Mouse (Mus musculus): ENCODE measurements around the gene Prkab2. TPM values are rescaled to one million over a fixed set of nuclear protein-coding genes. Genes with fewer than 3 reads are reported as not detected.

Prkab2 gene
- polyA plus RNA-seq, 1 experiment from 2014 or later = 13.3 TPM

DNA sequence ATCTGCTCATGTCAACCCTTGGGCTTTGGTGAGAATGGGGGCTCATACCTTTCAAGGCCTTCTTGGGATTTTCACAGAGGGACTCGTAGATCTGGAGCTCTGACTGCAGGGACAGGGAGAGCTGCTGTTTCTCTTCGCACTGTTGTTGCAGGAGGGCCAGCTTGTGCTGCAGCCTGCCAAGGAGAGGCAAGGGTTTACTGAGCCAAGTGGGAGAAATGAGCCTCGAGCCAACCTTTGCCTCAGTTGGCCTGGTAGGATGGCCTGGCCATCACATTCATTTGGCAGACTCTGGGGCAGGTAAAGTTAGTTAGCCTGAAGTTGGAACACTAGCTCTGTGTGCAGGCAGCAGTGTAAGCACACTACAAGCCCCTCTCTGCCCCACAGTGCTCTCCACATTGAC, 41.1 kb downstream of the Prkab2 start:
- Histone ChIP-seq H3K27me3 (replicated peaks; ENCODE audit: control insufficient read depth, insufficient read depth, low read length) (no peaks in the 10 kb centered on the region), H3K4me1 (replicated peaks; ENCODE audit: control insufficient read depth, insufficient read depth, low read length) (no peaks in the 10 kb centered on the region), H3K4me2 (ENCODE audit: low read length) (no peak overlapping the region), H3K9me3 (ENCODE audit: control insufficient read depth, low read length) (no peaks in the 10 kb centered on the region), H3K4me3 (replicated peaks; ENCODE audit: low read length) (no peak overlapping the region), H3K27ac (ENCODE audit: low read length) (no peak overlapping the region), H3K36me3 (ENCODE audit: control insufficient read depth, insufficient read depth) (peaks cover 2% of the 10 kb centered on the region; the same call in 1 of the 2 replicates), H3K9ac (replicated peaks; ENCODE audit: low read depth, low read length) (no peak overlapping the region)
- WGBS = 59% methylated on average over 3 of the region's 3 CpGs
- no peak for ATAC-seq

DNA sequence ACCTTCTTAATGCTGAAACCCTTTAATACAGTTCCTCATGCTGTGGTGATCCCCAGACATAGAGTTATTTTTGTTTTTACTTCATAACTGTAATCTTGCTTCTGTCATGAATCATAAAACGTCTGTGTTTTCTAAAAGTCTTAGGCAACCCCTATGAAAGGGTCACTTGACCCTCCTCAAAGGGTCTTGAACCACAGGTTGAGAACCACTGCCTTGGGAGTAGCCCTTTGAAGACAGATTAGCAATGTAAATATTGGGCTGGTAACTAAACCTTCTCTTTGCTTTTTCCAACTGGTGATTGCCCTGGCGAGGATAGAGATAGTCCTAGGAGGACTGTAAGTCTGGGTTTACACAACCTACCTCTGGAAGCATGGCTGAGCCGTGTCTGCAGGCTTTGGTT, 43.2 kb downstream of the Prkab2 start:
- Histone ChIP-seq H3K4me3 (replicated peaks; ENCODE audit: low read length) (no peak overlapping the region), H3K4me2 (ENCODE audit: low read length) (no peak overlapping the region), H3K27ac (ENCODE audit: low read length) (no peak overlapping the region), H3K4me1 (replicated peaks; ENCODE audit: control insufficient read depth, insufficient read depth, low read length) (no peaks in the 10 kb centered on the region), H3K36me3 (ENCODE audit: control insufficient read depth, insufficient read depth) (peaks cover 2% of the 10 kb centered on the region; the same call in 1 of the 2 replicates), H3K27me3 (replicated peaks; ENCODE audit: control insufficient read depth, insufficient read depth, low read length) (no peaks in the 10 kb centered on the region), H3K9ac (replicated peaks; ENCODE audit: low read depth, low read length) (no peak overlapping the region), H3K9me3 (ENCODE audit: control insufficient read depth, low read length) (no peaks in the 10 kb centered on the region)
- 75% methylated on average over 3 of the region's 3 CpGs for WGBS
- ATAC-seq = no peak

DNA sequence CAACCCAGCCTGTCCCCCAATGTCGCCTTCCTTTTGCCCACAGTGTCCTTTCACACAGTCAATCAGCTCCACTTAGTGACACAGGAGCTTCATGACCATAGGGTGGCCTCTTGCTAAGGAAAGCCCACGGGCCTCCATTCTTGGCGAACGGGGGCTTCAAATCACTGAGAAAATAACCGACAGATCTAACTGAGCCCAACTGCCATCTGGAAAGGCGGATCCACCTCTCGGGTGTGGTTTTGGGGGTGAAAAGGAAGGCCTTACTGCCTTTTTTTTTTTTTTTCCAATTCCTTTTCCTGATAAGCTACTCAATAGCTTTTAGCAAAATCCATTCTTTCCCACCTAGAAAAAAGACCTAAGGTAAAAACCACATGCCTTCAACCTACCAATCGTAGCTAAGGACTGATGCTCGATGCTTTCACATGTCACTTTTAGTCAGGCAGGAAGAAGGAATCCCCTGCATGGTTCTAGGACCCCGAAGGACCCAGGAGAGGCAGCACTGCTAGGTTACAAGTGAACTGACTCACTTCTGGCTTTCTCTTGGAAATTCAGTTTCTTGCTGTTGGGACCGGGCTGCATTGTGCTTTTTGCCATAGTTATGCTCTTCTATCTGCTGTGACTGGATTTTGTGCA, 44.6 kb downstream of the Prkab2 start:
- 90% methylated on average over 11 of the region's 11 CpGs for WGBS
- Histone ChIP-seq H3K27me3 (replicated peaks; ENCODE audit: control insufficient read depth, insufficient read depth, low read length) (no peaks in the 10 kb centered on the region), H3K9ac (replicated peaks; ENCODE audit: low read depth, low read length) (no peak overlapping the region), H3K4me3 (replicated peaks; ENCODE audit: low read length) (no peak overlapping the region), H3K27ac (ENCODE audit: low read length) (no peak overlapping the region), H3K4me2 (ENCODE audit: low read length) (no peak overlapping the region), H3K36me3 (ENCODE audit: control insufficient read depth, insufficient read depth) (no peaks in the 10 kb centered on the region), H3K4me1 (replicated peaks; ENCODE audit: control insufficient read depth, insufficient read depth, low read length) (no peaks in the 10 kb centered on the region), H3K9me3 (ENCODE audit: control insufficient read depth, low read length) (no peaks in the 10 kb centered on the region)
- no peak for ATAC-seq

DNA sequence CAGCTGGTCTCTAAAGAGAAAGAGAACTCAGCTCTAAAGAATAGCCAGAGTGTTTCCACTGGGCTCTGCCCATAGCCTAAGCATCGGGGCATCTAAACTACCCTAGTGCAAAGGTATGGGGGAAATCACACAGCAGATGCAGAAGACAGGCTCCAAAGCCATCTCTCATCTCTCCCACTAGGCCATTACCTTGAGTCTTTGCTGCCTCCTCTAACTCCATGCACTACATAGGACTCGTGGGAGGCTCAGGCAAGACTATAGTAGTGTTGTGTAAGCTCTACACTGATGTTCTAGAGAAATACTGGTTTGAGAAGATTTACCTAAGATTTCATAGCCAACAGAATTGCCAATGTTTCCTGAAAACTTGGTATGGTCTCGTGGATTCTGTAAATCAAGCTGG, 47.5 kb downstream of the Prkab2 start:
- Histone ChIP-seq H3K27me3 (replicated peaks; ENCODE audit: control insufficient read depth, insufficient read depth, low read length) (no peaks in the 10 kb centered on the region), H3K9ac (replicated peaks; ENCODE audit: low read depth, low read length) (no peak overlapping the region), H3K36me3 (ENCODE audit: control insufficient read depth, insufficient read depth) (no peaks in the 10 kb centered on the region), H3K4me2 (ENCODE audit: low read length) (no peak overlapping the region), H3K9me3 (ENCODE audit: control insufficient read depth, low read length) (no peaks in the 10 kb centered on the region), H3K4me1 (replicated peaks; ENCODE audit: control insufficient read depth, insufficient read depth, low read length) (no peaks in the 10 kb centered on the region), H3K4me3 (replicated peaks; ENCODE audit: low read length) (no peak overlapping the region), H3K27ac (ENCODE audit: low read length) (no peak overlapping the region)
- WGBS = 78% methylated on average over 3 of the region's 3 CpGs
- no peak for ATAC-seq

DNA sequence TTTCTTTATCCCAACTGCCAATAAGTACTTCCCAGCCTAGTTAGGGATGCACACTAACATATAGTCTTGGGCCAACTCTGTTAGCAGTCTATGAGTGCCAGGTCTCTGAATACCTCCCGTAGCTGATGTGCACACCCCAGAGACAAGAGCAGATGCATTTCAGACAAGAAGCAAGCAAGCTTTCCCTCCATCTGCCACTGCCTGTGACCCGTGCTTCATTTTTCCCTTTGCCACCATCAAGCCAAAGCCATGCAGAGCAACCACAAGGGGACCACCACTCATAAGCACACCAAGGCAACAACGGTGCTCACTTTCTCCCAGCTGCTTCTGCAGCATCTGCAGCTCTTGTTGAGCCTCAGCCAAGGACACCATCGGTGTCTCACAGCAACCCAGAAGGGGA, 48.6 kb downstream of the Prkab2 start:
- Histone ChIP-seq H3K27ac (ENCODE audit: low read length) (no peak overlapping the region), H3K4me3 (replicated peaks; ENCODE audit: low read length) (no peak overlapping the region), H3K4me1 (replicated peaks; ENCODE audit: control insufficient read depth, insufficient read depth, low read length) (no peaks in the 10 kb centered on the region), H3K4me2 (ENCODE audit: low read length) (no peak overlapping the region), H3K9me3 (ENCODE audit: control insufficient read depth, low read length) (no peaks in the 10 kb centered on the region), H3K36me3 (ENCODE audit: control insufficient read depth, insufficient read depth) (no peaks in the 10 kb centered on the region), H3K9ac (replicated peaks; ENCODE audit: low read depth, low read length) (no peak overlapping the region), H3K27me3 (replicated peaks; ENCODE audit: control insufficient read depth, insufficient read depth, low read length) (no peaks in the 10 kb centered on the region)
- 94% methylated on average over 4 of the region's 4 CpGs for WGBS
- ATAC-seq = no peak

DNA sequence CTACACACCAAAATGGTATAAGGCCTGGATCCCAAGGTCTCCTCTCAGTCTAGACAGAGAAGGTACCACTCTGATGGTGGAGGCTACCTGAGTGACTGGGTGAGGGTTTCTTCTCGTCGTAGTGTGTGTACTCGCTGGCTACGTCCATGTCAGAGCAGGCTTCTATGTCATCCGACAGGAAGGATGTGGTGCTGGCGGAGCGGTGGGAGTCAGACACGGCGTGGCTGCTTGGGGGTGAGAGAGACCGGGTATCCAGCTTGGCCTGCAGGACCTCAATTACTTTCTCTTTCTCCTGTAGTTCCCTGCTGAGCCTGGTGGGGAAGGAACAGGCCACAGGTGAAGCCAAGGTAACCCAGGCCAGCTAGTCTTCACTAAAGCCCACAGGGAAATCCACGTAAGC, 52.1 kb downstream of the Prkab2 start:
- Histone ChIP-seq H3K4me3 (replicated peaks; ENCODE audit: low read length) (no peak overlapping the region), H3K27me3 (replicated peaks; ENCODE audit: control insufficient read depth, insufficient read depth, low read length) (no peaks in the 10 kb centered on the region), H3K9ac (replicated peaks; ENCODE audit: low read depth, low read length) (no peak overlapping the region), H3K36me3 (ENCODE audit: control insufficient read depth, insufficient read depth) (no peaks in the 10 kb centered on the region; the same call in 1 of the 2 replicates), H3K9me3 (ENCODE audit: control insufficient read depth, low read length) (no peaks in the 10 kb centered on the region), H3K4me1 (replicated peaks; ENCODE audit: control insufficient read depth, insufficient read depth, low read length) (no peaks in the 10 kb centered on the region), H3K27ac (ENCODE audit: low read length) (no peak overlapping the region), H3K4me2 (ENCODE audit: low read length) (no peak overlapping the region)
- WGBS = 92% methylated on average over 11 of the region's 11 CpGs
- ATAC-seq = no peak

DNA sequence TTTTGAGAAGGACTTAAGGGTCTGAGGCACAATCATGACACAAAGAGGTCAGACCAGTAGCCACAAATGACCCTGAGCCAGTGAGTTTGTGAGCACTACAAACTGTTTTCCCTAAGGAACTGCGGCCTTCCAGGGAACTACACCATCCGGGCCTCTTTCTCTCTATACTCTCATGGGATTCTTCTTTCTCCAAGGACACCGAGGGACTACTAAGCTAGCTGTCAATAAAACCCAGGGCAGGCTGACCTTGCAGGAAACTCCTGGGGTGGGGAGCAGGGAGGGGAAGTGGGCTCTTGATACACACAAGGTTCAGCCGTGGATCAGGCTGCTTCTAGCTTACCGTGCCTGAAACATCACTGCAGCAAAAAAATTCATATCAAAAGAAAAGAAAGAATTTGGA, 52.9 kb downstream of the Prkab2 start:
- H3K9ac ChIP-seq (replicated peaks; ENCODE audit: low read depth, low read length) = no peak overlapping the region
- WGBS = 73% methylated on average over 5 of the region's 5 CpGs
- no peak overlapping the region for H3K27ac ChIP-seq (ENCODE audit: low read length)
- ATAC-seq = no peak
- H3K36me3 ChIP-seq (ENCODE audit: control insufficient read depth, insufficient read depth) = no peaks in the 10 kb centered on the region; the same call in 1 of the 2 replicates
- H3K4me3 ChIP-seq (replicated peaks; ENCODE audit: low read length) = no peak overlapping the region
- no peaks in the 10 kb centered on the region for H3K4me1 ChIP-seq (replicated peaks; ENCODE audit: control insufficient read depth, insufficient read depth, low read length)
- no peak overlapping the region for H3K4me2 ChIP-seq (ENCODE audit: low read length)
- no peaks in the 10 kb centered on the region for H3K9me3 ChIP-seq (ENCODE audit: control insufficient read depth, low read length)
- H3K27me3 ChIP-seq (replicated peaks; ENCODE audit: control insufficient read depth, insufficient read depth, low read length) = no peaks in the 10 kb centered on the region

DNA sequence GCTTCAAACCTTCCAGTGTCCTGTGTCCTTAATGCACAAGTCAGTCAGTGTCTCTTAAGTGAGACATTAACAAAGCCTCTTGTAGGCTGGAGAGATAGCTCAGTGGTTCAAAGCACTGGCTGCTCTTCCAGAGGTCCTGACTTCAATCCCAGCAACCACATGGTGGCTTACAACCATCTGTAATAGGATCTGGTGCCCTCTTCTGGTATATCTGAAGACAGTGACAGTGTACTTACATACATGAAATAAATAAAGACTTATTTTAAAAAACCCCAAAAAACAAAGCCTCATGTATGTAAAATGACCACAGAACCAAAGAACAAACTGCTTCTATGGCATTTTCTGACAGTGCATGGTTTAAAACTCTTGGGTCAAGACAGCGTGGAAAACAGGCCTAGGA, 57.9 kb downstream of the Prkab2 start:
- Histone ChIP-seq H3K4me2 (ENCODE audit: low read length) (no peak overlapping the region), H3K4me1 (replicated peaks; ENCODE audit: control insufficient read depth, insufficient read depth, low read length) (no peaks in the 10 kb centered on the region), H3K36me3 (ENCODE audit: control insufficient read depth, insufficient read depth) (peaks cover 6% of the 10 kb centered on the region), H3K9me3 (ENCODE audit: control insufficient read depth, low read length) (no peaks in the 10 kb centered on the region), H3K27me3 (replicated peaks; ENCODE audit: control insufficient read depth, insufficient read depth, low read length) (no peaks in the 10 kb centered on the region), H3K9ac (replicated peaks; ENCODE audit: low read depth, low read length) (no peak overlapping the region), H3K27ac (ENCODE audit: low read length) (no peak overlapping the region), H3K4me3 (replicated peaks; ENCODE audit: low read length) (no peak overlapping the region)
- no peak for ATAC-seq
- WGBS = 75% methylated on average over 1 of the region's 1 CpGs

DNA sequence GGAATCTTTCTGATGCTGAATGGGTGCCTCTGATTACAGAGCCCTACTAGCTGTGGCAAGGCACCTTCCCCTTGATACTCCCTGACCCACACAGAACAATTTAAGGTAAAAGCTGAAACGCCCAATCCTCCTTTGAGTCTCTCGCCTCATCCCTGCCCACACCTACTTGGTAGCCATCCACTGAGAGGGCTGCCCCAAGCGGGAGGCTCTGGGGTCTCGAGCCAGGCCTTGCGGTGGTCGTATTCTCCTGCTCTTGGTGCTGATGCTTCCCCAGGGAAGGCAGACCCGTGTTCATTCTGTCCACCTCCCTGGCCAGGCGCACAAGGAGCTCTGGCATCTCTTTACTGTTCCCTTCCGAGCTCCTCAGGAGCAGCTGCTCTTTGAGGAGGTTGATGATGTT, 61.1 kb downstream of the Prkab2 start:
- Histone ChIP-seq H3K27ac (ENCODE audit: low read length) (no peak overlapping the region), H3K4me3 (replicated peaks; ENCODE audit: low read length) (no peak overlapping the region), H3K9me3 (ENCODE audit: control insufficient read depth, low read length) (no peaks in the 10 kb centered on the region), H3K4me2 (ENCODE audit: low read length) (no peak overlapping the region), H3K27me3 (replicated peaks; ENCODE audit: control insufficient read depth, insufficient read depth, low read length) (no peaks in the 10 kb centered on the region), H3K4me1 (replicated peaks; ENCODE audit: control insufficient read depth, insufficient read depth, low read length) (no peaks in the 10 kb centered on the region), H3K9ac (replicated peaks; ENCODE audit: low read depth, low read length) (no peak overlapping the region), H3K36me3 (ENCODE audit: control insufficient read depth, insufficient read depth) (peaks cover 6% of the 10 kb centered on the region)
- ATAC-seq = no peak
- WGBS = 87% methylated on average over 9 of the region's 9 CpGs
